32 mouse cellular contexts compared by ENCODE assay signal in genomic region chr12:46025266-46025665, GRCm38 (mm10).
"Had no signal": no experiment of that assay in that cellular context is flagged by ENCODE, and none has a peak within 500 bp of the region (broad histone marks: within the 10 kb centered on the region; RNA-seq: fewer than 3 reads in every experiment).

No protein-coding gene starts in this region.

- H3K4me3 ChIP-seq: left cerebral cortex, adult 2 months; limb, embryonic 10.5 days; limb, embryonic 12.5 days; limb, embryonic 13.5 days; limb, embryonic 15.5 days; liver, embryonic 12.5 days; liver, embryonic 13.5 days; liver, embryonic 15.5 days; lung, embryonic 15.5 days; megakaryocyte, embryonic 14.5 days; midbrain, embryonic 10.5 days; midbrain, embryonic 12.5 days; midbrain, embryonic 13.5 days; midbrain, embryonic 15.5 days; myocyte; neural tube, embryonic 12.5 days had no signal

- DNase-seq: left cerebral cortex, postnatal 4 days; liver; liver, embryonic 13.5 days; liver, postnatal 0 days; lung, adult 18-20 months; lung, adult 2 months; lung, embryonic 14.5 days; lung, postnatal 10 days; lung, postnatal 14 days; lung, postnatal 36 days; lung, postnatal 4 days; midbrain, embryonic 14.5 days had no signal

- H3K4me1 ChIP-seq: limb, embryonic 10.5 days; limb, embryonic 12.5 days; limb, embryonic 13.5 days; limb, embryonic 15.5 days; liver, embryonic 12.5 days; liver, embryonic 13.5 days; liver, embryonic 15.5 days; lung, embryonic 15.5 days; megakaryocyte, embryonic 14.5 days; midbrain, embryonic 10.5 days; midbrain, embryonic 12.5 days; midbrain, embryonic 15.5 days; neural tube, embryonic 12.5 days had no signal

- H3K9ac ChIP-seq: limb, embryonic 12.5 days; limb, embryonic 13.5 days; limb, embryonic 15.5 days; liver, embryonic 12.5 days; liver, embryonic 13.5 days; liver, embryonic 14.5 days; liver, embryonic 15.5 days; liver, postnatal 0 days; lung, embryonic 14.5 days; lung, embryonic 15.5 days; midbrain, embryonic 12.5 days; midbrain, embryonic 13.5 days; midbrain, embryonic 15.5 days; neural tube, embryonic 12.5 days had no signal

- H3K9me3 ChIP-seq: limb, embryonic 10.5 days; limb, embryonic 12.5 days; limb, embryonic 13.5 days; limb, embryonic 15.5 days; liver, embryonic 12.5 days; liver, embryonic 13.5 days; liver, embryonic 15.5 days; lung, embryonic 15.5 days; megakaryocyte, embryonic 14.5 days; midbrain, embryonic 10.5 days; midbrain, embryonic 12.5 days; midbrain, embryonic 13.5 days; midbrain, embryonic 15.5 days; neural tube, embryonic 12.5 days had no signal

- ATAC-seq: liver, embryonic 12.5 days; liver, postnatal 0 days; midbrain, embryonic 13.5 days; midbrain, embryonic 15.5 days; midbrain, embryonic 16.5 days had no signal

- H3K4me2 ChIP-seq: limb, embryonic 12.5 days; limb, embryonic 13.5 days; limb, embryonic 15.5 days; liver, embryonic 11.5 days; liver, embryonic 12.5 days; liver, embryonic 13.5 days; liver, embryonic 15.5 days; lung, embryonic 14.5 days; lung, embryonic 15.5 days; midbrain, embryonic 11.5 days; midbrain, embryonic 12.5 days; midbrain, embryonic 13.5 days; midbrain, embryonic 15.5 days; neural tube, embryonic 12.5 days had no signal

- H3K27me3 ChIP-seq: limb, embryonic 12.5 days; limb, embryonic 13.5 days; limb, embryonic 15.5 days; liver, embryonic 12.5 days; liver, embryonic 13.5 days; liver, embryonic 15.5 days; lung, embryonic 15.5 days; megakaryocyte, embryonic 14.5 days; midbrain, embryonic 12.5 days; midbrain, embryonic 13.5 days; midbrain, embryonic 15.5 days; neural tube, embryonic 12.5 days had no signal

- H3K36me3 ChIP-seq: limb, embryonic 10.5 days; limb, embryonic 12.5 days; limb, embryonic 13.5 days; limb, embryonic 15.5 days; liver, embryonic 12.5 days; liver, embryonic 13.5 days; liver, embryonic 15.5 days; lung, embryonic 15.5 days; midbrain, embryonic 10.5 days; midbrain, embryonic 12.5 days; midbrain, embryonic 13.5 days; midbrain, embryonic 15.5 days; neural tube, embryonic 12.5 days had no signal

- H3K27ac ChIP-seq: left cerebral cortex, adult 2 months; limb, embryonic 10.5 days; limb, embryonic 12.5 days; limb, embryonic 13.5 days; limb, embryonic 15.5 days; liver, embryonic 12.5 days; liver, embryonic 13.5 days; liver, embryonic 14.5 days; liver, embryonic 15.5 days; lung, embryonic 15.5 days; macrophage; midbrain, embryonic 10.5 days; midbrain, embryonic 12.5 days; midbrain, embryonic 13.5 days; midbrain, embryonic 15.5 days; neural tube, embryonic 12.5 days had no signal
